Mouse (Mus musculus) frontal cortex, postnatal 36 days (tissue): ENCODE measurements around the gene Gm3629.
"Not testable (repeated sequence)": the region's sequence is repeated elsewhere in the genome, so short reads cannot be mapped to it uniquely, and the experiment has no call there.

Source experiments
- DNase-seq, 2 experiments: peaks; one replicate each; pipeline ENCODE4 v3.0.0; 2022; ENCODE audit warnings: low spot score in 2 of 2

Gene Gm3629

DNA sequence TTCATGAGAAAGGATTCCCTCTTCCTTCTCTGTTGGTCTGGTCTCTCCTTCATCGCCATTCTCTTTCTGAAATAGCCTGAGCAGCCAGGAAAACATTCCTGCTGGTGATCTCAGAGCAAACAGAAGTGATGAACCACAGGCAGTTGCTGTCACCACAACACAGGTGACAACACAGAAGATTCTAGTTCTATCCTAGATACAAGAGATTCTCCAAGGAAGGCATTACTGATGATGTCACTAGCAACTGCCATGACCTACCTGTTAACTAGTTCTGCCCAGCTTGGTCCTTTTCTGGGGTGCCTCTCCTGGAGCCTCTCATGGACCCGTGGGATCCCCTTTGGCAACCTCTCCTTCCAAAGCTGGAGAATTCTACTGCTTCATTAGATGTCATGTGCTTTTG, at the start of gene Gm3629:
Gene Gm3629, minus strand, starts transcription at position 101 of the 400 bp plus-strand sequence.
- not testable (repeated sequence) for DNase-seq

DNA sequence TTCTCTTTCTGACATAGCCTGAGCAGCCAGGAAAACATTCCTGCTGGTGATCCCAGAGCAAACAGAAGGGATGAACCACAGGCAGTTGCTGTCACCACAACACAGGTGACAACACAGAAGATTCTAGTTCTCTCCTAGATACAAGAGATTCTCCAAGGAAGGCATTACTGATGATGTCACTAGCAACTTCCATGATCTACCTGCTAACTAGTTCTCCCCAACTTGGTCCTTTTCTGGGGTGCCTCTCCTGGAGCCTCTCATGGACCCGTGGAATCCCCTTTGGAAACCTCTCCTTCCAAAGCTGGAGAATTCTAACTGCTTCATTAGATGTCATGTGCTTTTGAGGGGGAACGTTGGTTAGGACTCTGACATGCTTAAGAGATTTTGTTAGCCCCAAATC, 31.9 kb upstream of the Gm3629 start, which contains the start of gene Gm3460:
Gene Gm3460, minus strand, starts transcription at position 101 of the 400 bp plus-strand sequence.
- DNase-seq: not testable (repeated sequence)

DNA sequence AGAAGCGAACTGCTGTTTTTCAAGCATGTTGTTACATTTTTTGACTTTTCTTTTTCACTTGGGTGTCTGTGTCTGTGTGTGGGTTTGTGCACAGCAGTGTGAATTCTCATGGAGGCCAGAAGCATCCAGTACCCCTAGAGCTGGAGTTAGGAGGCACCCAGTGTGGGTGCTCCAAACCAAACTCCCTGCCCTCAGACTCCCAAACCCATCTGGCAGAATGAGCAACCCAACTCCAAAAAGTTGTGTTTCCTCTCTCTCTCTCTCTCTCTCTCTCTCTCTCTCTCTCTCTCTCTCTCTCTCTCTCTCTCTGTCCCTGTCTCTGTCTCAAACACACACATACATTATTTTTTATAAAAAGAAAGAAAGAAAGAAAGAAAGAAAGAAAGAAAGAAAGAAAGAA, 16.0 kb upstream of the Gm3629 start:
- peak; percentile 1 to 9 for DNase-seq

DNA sequence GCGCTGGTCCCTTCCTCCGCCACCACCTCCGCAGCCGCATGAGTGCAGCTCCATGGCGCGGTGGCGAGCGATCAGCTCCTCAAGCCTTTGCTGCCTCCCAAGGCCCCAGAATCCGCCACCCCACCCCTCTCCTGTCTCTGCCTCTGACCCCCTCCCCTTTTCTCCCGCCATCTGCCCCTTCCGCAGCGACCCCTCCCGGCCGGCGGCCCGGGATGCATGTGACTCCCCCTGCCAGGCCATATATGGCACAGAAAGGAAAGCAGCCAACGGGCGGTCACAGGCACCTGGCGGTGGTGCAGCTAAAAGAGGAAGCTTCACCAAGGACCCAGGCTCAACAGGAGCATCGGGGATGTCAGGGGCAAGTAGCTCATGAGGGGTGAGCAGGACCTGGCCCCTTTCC, 14.6 kb upstream of the Gm3629 start:
- DNase-seq: peak; percentile 5 to 13

DNA sequence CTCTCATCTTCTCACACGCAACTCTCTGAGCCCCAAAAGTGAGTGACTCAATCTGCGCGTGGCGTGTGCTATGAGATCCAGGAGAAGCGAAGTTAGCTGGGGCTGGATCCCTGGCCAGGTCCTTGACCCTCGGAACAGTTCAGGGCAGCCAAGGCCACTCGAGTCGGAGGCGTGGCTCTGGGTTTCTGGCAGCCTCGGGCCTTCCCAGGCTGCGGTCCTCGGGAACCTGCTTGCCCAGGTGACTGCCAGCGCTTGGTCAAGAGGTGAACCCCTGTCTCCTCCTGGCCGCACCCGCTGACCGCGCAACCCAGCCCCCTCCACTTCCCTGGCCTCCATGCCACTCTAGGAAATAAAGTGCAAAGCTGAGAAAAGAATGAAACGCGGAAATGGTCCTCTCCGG, 14.1 kb upstream of the Gm3629 start:
- DNase-seq: peak in 1 of 2 experiments; percentile 0

DNA sequence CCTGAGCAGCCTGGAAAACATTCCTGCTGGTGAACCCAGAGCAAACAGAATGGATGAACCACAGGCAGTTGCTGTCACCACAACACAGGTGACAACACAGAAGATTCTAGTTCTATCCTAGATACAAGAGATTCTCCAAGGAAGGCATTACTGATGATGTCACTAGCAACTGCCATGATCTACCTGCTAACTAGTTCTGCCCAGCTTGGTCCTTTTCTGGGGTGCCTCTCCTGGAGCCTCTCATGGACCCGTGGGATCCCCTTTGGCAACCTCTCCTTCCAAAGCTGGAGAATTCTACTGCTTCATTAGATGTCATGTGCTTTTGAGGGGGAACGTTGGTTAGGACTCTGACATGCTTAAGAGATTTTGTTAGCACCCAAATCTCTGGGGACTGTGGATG, 53.2 kb downstream of the Gm3629 start, which contains the start of gene Gm8356:
Gene Gm8356, minus strand, starts transcription at position 101 of the 400 bp plus-strand sequence.
- DNase-seq: not testable (repeated sequence)
